Mouse (Mus musculus): ENCODE measurements at regions not wholly inside any gene's neighbourhood (a gene's known extent, or its start where the extent isn't known, plus 50 kb on each side); places are given as distances from the start of the nearest gene placed in this dataset.

GRCm38 (mm10) chr2:17840941-17841498 lies 109.8 kb upstream of the Nebl start:
- no peaks in the 10 kb centered on the region for H3K36me3 ChIP-seq
- no peak overlapping the region for H3K4me3 ChIP-seq
- no peak overlapping the region for H3K4me2 ChIP-seq (replicated peaks)
- H3K4me1 ChIP-seq = peaks cover 24% of the 10 kb centered on the region
- no peak overlapping the region for H3K9ac ChIP-seq
- no peak for ATAC-seq (ENCODE audit: insufficient number of reproducible peaks, insufficient read depth, low FRiP score, low TSS enrichment)
- 78% methylated on average over 4 of the region's 4 CpGs for WGBS
- H3K9me3 ChIP-seq = no peaks in the 10 kb centered on the region
- no peaks in the 10 kb centered on the region for H3K27me3 ChIP-seq
- no peak overlapping the region for H3K27ac ChIP-seq

- no peak for ATAC-seq (ENCODE audit: insufficient number of reproducible peaks, insufficient read depth, low FRiP score, low TSS enrichment)
- WGBS = 50% methylated on average over 4 of the region's 4 CpGs
- H3K4me1 ChIP-seq = peaks cover 22% of the 10 kb centered on the region
These were observed 108.4 kb upstream of the Nebl start for GRCm38 (mm10) chr2:17839649-17840048.

DNA sequence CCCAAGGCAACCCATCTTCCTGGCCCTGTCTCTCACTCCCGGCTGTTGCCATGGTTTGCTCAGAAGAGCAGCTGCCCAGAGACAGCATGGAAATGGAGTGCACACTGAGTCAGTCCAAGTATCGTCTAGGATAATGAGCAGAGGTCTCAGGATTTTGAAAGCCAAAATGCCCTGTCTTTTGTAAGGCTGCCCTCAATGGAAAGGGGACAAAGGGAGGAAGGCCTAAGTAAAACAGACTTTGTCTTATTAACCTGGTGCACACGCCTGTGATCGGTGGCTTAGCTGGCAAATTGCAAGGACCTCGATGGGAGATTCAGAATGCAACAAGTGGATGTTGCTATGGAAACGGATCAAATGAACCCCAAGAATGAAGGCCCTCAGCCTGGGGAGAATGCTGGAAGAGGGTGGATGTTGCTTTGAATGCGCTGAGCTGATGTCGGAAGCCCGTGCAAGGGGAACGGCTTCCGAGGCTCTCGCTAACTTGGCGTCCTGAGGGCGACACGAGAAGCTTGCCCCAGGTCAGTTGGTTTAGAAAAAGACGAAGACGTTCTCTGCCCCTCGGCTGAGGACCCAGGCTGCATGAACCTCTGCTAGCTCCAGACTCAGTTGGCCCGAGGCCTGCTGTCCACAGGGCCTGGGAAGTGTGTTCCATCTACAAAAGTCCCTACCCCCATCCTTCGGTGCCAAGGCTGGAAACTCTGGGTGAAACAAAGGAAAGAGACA lies 107.8 kb upstream of the Nebl start:
- no peak overlapping the region for H3K27ac ChIP-seq
- no peaks in the 10 kb centered on the region for H3K9me3 ChIP-seq
- H3K4me3 ChIP-seq = no peak overlapping the region
- no peaks in the 10 kb centered on the region for H3K27me3 ChIP-seq
- H3K4me1 ChIP-seq = peaks cover 22% of the 10 kb centered on the region
- H3K9ac ChIP-seq = no peak overlapping the region
- no peaks in the 10 kb centered on the region for H3K36me3 ChIP-seq
- ATAC-seq (ENCODE audit: insufficient number of reproducible peaks, insufficient read depth, low FRiP score, low TSS enrichment) = no peak
- whole genome bisulfite sequencing = 75% methylated on average over 20 of the region's 20 CpGs
- no peak overlapping the region for H3K4me2 ChIP-seq (replicated peaks)

More at GRCm38 (mm10) chr2:17839649-17840048, 108.4 kb upstream of the Nebl start:
- H3K27me3 ChIP-seq = no peaks in the 10 kb centered on the region
- no peak overlapping the region for H3K4me3 ChIP-seq
- H3K9ac ChIP-seq = no peak overlapping the region
- H3K27ac ChIP-seq = no peak overlapping the region
- no peaks in the 10 kb centered on the region for H3K9me3 ChIP-seq
- no peak overlapping the region for H3K4me2 ChIP-seq (replicated peaks)
- H3K36me3 ChIP-seq = no peaks in the 10 kb centered on the region

GRCm38 (mm10) chr2:17838381-17838680 lies 107.1 kb upstream of the Nebl start:
- H3K9ac ChIP-seq = no peak overlapping the region
- H3K36me3 ChIP-seq = no peaks in the 10 kb centered on the region
- no peak overlapping the region for H3K4me2 ChIP-seq (replicated peaks)
- H3K4me1 ChIP-seq = peaks cover 22% of the 10 kb centered on the region
- H3K9me3 ChIP-seq = no peaks in the 10 kb centered on the region
- H3K27ac ChIP-seq = no peak overlapping the region
- no peak overlapping the region for H3K4me3 ChIP-seq
- no peaks in the 10 kb centered on the region for H3K27me3 ChIP-seq
- WGBS = 56% methylated on average over 7 of the region's 7 CpGs
- no peak for ATAC-seq (ENCODE audit: insufficient number of reproducible peaks, insufficient read depth, low FRiP score, low TSS enrichment)

DNA sequence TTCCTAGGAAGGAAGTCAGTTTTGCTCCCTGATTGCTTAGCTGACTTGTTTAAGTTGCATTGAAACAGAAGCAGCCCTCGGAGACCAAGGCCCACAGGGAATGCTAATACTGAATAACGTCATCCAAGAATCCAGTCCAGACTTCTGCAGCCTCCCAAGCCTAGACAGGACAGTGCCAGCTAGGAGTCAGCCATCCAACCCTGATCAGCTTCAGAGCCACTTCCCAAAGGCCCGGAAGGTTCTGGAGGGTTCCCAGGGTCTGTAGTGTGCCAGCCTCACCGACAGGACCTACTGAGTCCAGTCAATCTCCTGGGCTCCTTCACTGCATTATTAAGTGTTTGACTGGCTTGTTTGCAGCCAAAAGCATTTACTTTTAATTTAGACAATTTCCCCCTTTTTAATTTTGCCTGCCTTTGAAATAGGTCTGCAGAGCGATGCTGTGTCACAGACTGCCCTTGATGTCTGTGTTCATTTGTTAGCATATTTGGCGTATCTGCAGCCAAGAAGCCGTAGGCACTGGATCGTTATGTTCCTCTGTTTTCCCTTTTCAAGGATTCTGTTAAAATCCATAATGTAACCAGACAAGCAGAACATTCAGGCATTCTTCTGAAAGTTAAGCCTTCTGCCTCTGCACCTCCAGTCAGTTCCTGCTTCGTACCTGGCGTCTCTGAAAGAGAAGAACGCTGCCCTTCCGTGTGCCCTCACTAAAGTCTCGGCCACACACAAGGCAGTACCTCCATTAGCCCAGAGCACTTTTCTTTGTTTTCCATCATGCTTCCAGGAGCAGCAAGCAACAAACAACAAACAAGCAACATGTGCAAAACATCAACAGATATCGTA lies 106.5 kb upstream of the Nebl start:
- Histone ChIP-seq H3K27me3 (no peaks in the 10 kb centered on the region), H3K36me3 (no peaks in the 10 kb centered on the region), H3K27ac (no peak overlapping the region), H3K4me1 (peaks cover 22% of the 10 kb centered on the region), H3K9ac (no peak overlapping the region), H3K9me3 (no peaks in the 10 kb centered on the region), H3K4me2 (replicated peaks) (no peak overlapping the region), H3K4me3 (no peak overlapping the region)
- 0 out of 2 replicates have a peak, but pooled peaks have one; percentile 5 for ATAC-seq (ENCODE audit: insufficient number of reproducible peaks, insufficient read depth, low FRiP score, low TSS enrichment)
- 54% methylated on average over 14 of the region's 14 CpGs for WGBS

DNA sequence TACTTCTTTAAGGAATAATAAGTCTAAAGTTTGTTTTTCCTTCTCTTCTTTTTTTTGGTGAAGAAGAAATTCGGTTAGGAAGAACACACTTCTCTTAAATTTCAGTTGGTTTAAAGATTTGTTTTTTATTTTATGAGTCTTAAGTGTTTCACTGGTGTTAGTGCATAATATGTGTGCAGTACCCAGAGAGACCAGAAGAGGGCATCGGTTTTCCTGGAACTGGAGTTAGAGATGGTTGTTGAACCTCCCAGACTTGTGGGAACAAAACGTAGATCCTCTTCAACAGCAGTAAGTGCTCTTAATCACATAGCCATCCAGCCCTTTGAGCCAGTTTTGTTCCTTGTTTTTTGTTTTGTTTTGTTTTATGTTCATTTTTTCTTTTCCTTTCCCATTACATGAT lies 101.5 kb upstream of the Nebl start:
- H3K27me3 ChIP-seq = no peaks in the 10 kb centered on the region
- ATAC-seq (ENCODE audit: insufficient number of reproducible peaks, insufficient read depth, low FRiP score, low TSS enrichment) = no peak
- H3K27ac ChIP-seq = no peak overlapping the region
- no peaks in the 10 kb centered on the region for H3K36me3 ChIP-seq
- WGBS = 75% methylated on average over 3 of the region's 3 CpGs
- no peak overlapping the region for H3K4me2 ChIP-seq (replicated peaks)
- H3K9me3 ChIP-seq = no peaks in the 10 kb centered on the region
- H3K4me3 ChIP-seq = no peak overlapping the region
- 0 out of 2 replicates have a peak, but pooled peaks cover 6% of the 10 kb centered on the region for H3K4me1 ChIP-seq
- H3K9ac ChIP-seq = no peak overlapping the region

- Histone ChIP-seq H3K9me3 (no peaks in the 10 kb centered on the region), H3K4me1 (no peaks in the 10 kb centered on the region), H3K27me3 (no peaks in the 10 kb centered on the region), H3K4me2 (replicated peaks) (no peak overlapping the region), H3K9ac (no peak overlapping the region), H3K36me3 (no peaks in the 10 kb centered on the region), H3K4me3 (no peak overlapping the region), H3K27ac (no peak overlapping the region)
- no peak for ATAC-seq (ENCODE audit: insufficient number of reproducible peaks, insufficient read depth, low FRiP score, low TSS enrichment)
- WGBS = 82% methylated on average over 5 of the region's 5 CpGs
These were observed 99.0 kb upstream of the Nebl start for GRCm38 (mm10) chr2:17830216-17830615.

DNA sequence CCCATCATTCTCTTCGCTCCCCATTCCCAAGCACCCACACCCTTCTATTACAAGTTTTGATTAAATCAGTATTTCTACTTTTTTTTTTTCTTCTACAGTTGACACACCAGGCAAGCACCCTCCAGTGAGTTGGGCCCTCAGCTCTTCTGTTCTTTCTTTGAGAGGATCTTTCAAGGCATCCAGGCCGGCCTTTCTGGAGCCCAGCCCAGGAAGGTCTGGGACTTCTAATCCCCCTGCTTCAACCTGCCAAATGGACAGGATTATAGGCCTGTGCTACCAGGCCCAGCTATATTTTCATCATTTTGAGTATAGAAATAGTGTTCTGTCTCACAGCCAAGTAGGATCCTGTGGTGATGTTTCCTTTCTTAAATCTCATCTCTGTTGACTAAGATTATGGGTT lies 94.0 kb upstream of the Nebl start:
- no peak overlapping the region for H3K27ac ChIP-seq
- no peaks in the 10 kb centered on the region for H3K4me1 ChIP-seq
- no peaks in the 10 kb centered on the region for H3K9me3 ChIP-seq
- no peaks in the 10 kb centered on the region for H3K36me3 ChIP-seq
- no peaks in the 10 kb centered on the region for H3K27me3 ChIP-seq
- H3K9ac ChIP-seq = no peak overlapping the region
- 88% methylated on average over 2 of the region's 2 CpGs for WGBS
- H3K4me2 ChIP-seq (replicated peaks) = no peak overlapping the region
- no peak overlapping the region for H3K4me3 ChIP-seq
- ATAC-seq (ENCODE audit: insufficient number of reproducible peaks, insufficient read depth, low FRiP score, low TSS enrichment) = no peak

GRCm38 (mm10) chr2:17824176-17824575 lies 92.9 kb upstream of the Nebl start:
- no peak overlapping the region for H3K4me3 ChIP-seq
- no peaks in the 10 kb centered on the region for H3K36me3 ChIP-seq
- H3K4me1 ChIP-seq = no peaks in the 10 kb centered on the region
- no peak overlapping the region for H3K27ac ChIP-seq
- no peak overlapping the region for H3K9ac ChIP-seq
- 84% methylated on average over 5 of the region's 5 CpGs for WGBS
- ATAC-seq (ENCODE audit: insufficient number of reproducible peaks, insufficient read depth, low FRiP score, low TSS enrichment) = no peak
- no peaks in the 10 kb centered on the region for H3K9me3 ChIP-seq
- H3K27me3 ChIP-seq = no peaks in the 10 kb centered on the region
- H3K4me2 ChIP-seq (replicated peaks) = no peak overlapping the region

DNA sequence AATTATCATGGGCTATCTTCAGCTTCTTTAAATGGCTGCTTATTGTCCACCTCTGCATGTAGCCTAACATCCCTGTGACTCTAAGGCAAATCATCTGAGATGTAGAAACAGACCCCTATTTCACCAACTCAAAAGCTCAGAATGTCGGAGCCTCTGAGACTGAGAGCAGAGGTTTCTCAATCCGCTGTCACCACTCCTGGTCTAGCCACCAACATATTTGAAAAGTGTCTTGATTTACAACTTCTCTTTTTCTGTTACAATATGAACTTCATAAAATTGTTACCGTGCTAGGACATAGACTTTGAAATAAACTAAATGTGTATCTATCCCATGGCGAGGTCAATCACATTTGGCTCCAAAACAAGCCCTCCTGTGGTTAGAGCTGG lies 91.3 kb upstream of the Nebl start:
- Histone ChIP-seq H3K36me3 (no peaks in the 10 kb centered on the region), H3K9me3 (no peaks in the 10 kb centered on the region), H3K27ac (no peak overlapping the region), H3K27me3 (no peaks in the 10 kb centered on the region), H3K4me3 (no peak overlapping the region), H3K4me1 (no peaks in the 10 kb centered on the region), H3K9ac (no peak overlapping the region), H3K4me2 (replicated peaks) (no peak overlapping the region)
- WGBS = 82% methylated on average over 4 of the region's 4 CpGs
- ATAC-seq (ENCODE audit: insufficient number of reproducible peaks, insufficient read depth, low FRiP score, low TSS enrichment) = no peak

- Histone ChIP-seq H3K27me3 (no peaks in the 10 kb centered on the region), H3K27ac (no peak overlapping the region), H3K4me2 (replicated peaks) (no peak overlapping the region), H3K36me3 (no peaks in the 10 kb centered on the region), H3K9ac (no peak overlapping the region), H3K4me3 (no peak overlapping the region), H3K4me1 (no peaks in the 10 kb centered on the region), H3K9me3 (no peaks in the 10 kb centered on the region)
- 80% methylated on average over 13 of the region's 13 CpGs for WGBS
- ATAC-seq (ENCODE audit: insufficient number of reproducible peaks, insufficient read depth, low FRiP score, low TSS enrichment) = no peak
These were observed 90.8 kb upstream of the Nebl start for GRCm38 (mm10) chr2:17821878-17822620.

Measured in embryonic facial prominence, embryonic 12.5 days (tissue).